In the genomic region with DNA sequence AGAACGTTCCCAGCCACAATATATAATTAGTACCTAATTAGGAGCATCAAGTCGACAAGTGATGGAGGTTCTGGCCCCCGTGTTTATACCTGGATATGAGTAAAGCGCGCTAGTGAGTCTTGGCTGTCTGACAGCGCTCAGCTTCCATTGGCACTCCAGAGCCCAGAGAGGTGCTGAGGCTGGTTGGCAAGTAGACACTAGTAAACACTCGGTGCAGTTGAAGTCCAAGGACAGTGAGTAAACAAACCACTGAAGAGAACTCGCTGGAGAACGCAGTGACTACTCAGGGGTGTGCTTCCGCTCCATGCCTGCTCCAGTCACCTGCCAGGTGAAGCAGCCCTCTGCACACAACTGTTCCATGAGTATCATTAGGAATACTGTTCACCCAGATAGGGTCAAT, we compare ENCODE assay signal across 32 mouse cellular contexts.
"Had no signal": no experiment of that assay in that cellular context is flagged by ENCODE, and none has a peak within 500 bp of the region (broad histone marks: within the 10 kb centered on the region; RNA-seq: fewer than 3 reads in every experiment).

No protein-coding gene starts in this region.

- H3K27ac ChIP-seq: limb, embryonic 10.5 days; limb, embryonic 12.5 days; limb, embryonic 13.5 days; limb, embryonic 15.5 days; liver, embryonic 13.5 days; liver, embryonic 14.5 days; liver, embryonic 15.5 days; lung, embryonic 15.5 days; macrophage; midbrain, embryonic 10.5 days; midbrain, embryonic 12.5 days; midbrain, embryonic 13.5 days; midbrain, embryonic 15.5 days; neural tube, embryonic 12.5 days; neural tube, embryonic 13.5 days had no signal

- H3K4me2 ChIP-seq: limb, embryonic 12.5 days; limb, embryonic 13.5 days; limb, embryonic 15.5 days; liver, embryonic 11.5 days; liver, embryonic 13.5 days; liver, embryonic 15.5 days; lung, embryonic 14.5 days; lung, embryonic 15.5 days; midbrain, embryonic 11.5 days; midbrain, embryonic 12.5 days; midbrain, embryonic 13.5 days; midbrain, embryonic 15.5 days; neural tube, embryonic 12.5 days; neural tube, embryonic 13.5 days had no signal

- H3K27me3 ChIP-seq: limb, embryonic 12.5 days; limb, embryonic 13.5 days; limb, embryonic 15.5 days; liver, embryonic 13.5 days; liver, embryonic 15.5 days; lung, embryonic 15.5 days; megakaryocyte, embryonic 14.5 days; midbrain, embryonic 12.5 days; midbrain, embryonic 13.5 days; midbrain, embryonic 15.5 days; neural tube, embryonic 12.5 days; neural tube, embryonic 13.5 days had no signal

- ATAC-seq: liver, postnatal 0 days; lung, postnatal 0 days; midbrain, embryonic 13.5 days; midbrain, embryonic 15.5 days; midbrain, embryonic 16.5 days had no signal

- H3K4me1 ChIP-seq: limb, embryonic 10.5 days; limb, embryonic 12.5 days; limb, embryonic 13.5 days; limb, embryonic 15.5 days; liver, embryonic 13.5 days; liver, embryonic 15.5 days; lung, embryonic 15.5 days; midbrain, embryonic 10.5 days; midbrain, embryonic 12.5 days; midbrain, embryonic 13.5 days; midbrain, embryonic 15.5 days; neural tube, embryonic 12.5 days; neural tube, embryonic 13.5 days had no signal

- H3K9ac ChIP-seq: limb, embryonic 12.5 days; limb, embryonic 13.5 days; limb, embryonic 15.5 days; liver, embryonic 13.5 days; liver, embryonic 14.5 days; liver, embryonic 15.5 days; liver, postnatal 0 days; lung, embryonic 14.5 days; lung, embryonic 15.5 days; midbrain, embryonic 12.5 days; midbrain, embryonic 13.5 days; midbrain, embryonic 15.5 days; neural tube, embryonic 12.5 days; neural tube, embryonic 13.5 days had no signal

- H3K36me3 ChIP-seq: limb, embryonic 10.5 days; limb, embryonic 12.5 days; limb, embryonic 13.5 days; limb, embryonic 15.5 days; liver, embryonic 13.5 days; liver, embryonic 15.5 days; lung, embryonic 15.5 days; midbrain, embryonic 10.5 days; midbrain, embryonic 12.5 days; midbrain, embryonic 13.5 days; midbrain, embryonic 15.5 days; neural tube, embryonic 12.5 days; neural tube, embryonic 13.5 days had no signal

- H3K4me3 ChIP-seq: limb, embryonic 10.5 days; limb, embryonic 12.5 days; limb, embryonic 13.5 days; limb, embryonic 15.5 days; liver, embryonic 13.5 days; liver, embryonic 15.5 days; lung, embryonic 15.5 days; megakaryocyte, embryonic 14.5 days; midbrain, embryonic 10.5 days; midbrain, embryonic 12.5 days; midbrain, embryonic 13.5 days; midbrain, embryonic 15.5 days; myocyte; neural tube, embryonic 12.5 days; neural tube, embryonic 13.5 days had no signal

- H3K9me3 ChIP-seq: limb, embryonic 10.5 days; limb, embryonic 13.5 days; limb, embryonic 15.5 days; liver, embryonic 13.5 days; liver, embryonic 15.5 days; lung, embryonic 15.5 days; midbrain, embryonic 10.5 days; midbrain, embryonic 12.5 days; midbrain, embryonic 15.5 days; neural tube, embryonic 12.5 days; neural tube, embryonic 13.5 days had no signal

- DNase-seq: left cerebral cortex, postnatal 4 days; liver; liver, embryonic 13.5 days; liver, postnatal 0 days; lung, adult 18-20 months; lung, adult 2 months; lung, embryonic 14.5 days; lung, postnatal 10 days; lung, postnatal 14 days; lung, postnatal 36 days; lung, postnatal 4 days; midbrain, embryonic 14.5 days had no signal
